Mouse (Mus musculus) kidney, adult 2 months (tissue): Measurements from ENCODE around the gene Ptpn18.

Experiments used
- CTCF ChIP-seq: fragments of 200-500 bp; conservative IDR thresholded peaks from 2 replicates; pipeline ENCODE4 v1.5.1; 2011; ENCODE audit warnings: low read depth, mild to moderate bottlenecking, control low read depth, low read length, moderate library complexity, mixed read lengths; ENCODE audit not compliant: insufficient read depth, insufficient read length
- POLR2A ChIP-seq: fragments of 200-500 bp; IDR thresholded peaks from one replicate; pipeline ENCODE4 v1.6.1; 2011; ENCODE audit warnings: low read depth, low read length, control low read depth

DNA sequence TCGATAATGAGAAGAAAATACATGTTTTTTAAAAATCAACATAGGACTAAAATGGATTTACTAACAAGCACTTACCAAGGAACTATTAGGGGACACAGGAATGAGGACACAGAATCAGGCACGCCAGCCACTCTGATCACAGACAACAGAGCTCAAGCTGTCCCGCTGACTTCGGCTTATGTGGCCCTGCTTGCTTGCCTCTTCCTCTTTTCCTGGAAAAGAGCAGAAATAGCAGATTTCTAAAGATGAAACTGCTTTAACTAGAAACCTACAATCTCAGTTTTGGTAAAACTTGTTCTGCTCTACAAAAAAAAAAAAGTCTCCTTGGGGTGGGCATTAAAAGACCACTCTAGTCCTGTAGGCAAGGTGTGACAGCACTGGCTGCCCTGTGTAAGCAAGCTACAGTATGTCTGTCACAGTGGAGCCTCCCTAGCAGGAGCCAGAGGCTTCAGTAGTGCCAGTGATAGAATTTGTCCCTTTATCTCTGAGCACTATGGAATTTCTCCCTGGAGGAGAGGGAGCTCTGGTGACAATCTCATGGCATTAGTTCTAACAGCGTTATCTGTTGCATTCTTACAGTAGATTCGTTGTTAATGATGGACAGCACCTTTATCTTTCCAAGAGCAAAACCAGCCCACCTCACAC lies 62.8 kb downstream of the Ptpn18 start:
- no peak for TF ChIP-seq POLR2A
- TF ChIP-seq CTCF: no peak
